Mouse (Mus musculus): ENCODE measurements around the gene Fxyd7. TPM values are rescaled to one million over a fixed set of nuclear protein-coding genes. Genes with fewer than 3 reads are reported as not detected.

Fxyd7 gene
- 20.0 and 21.3 TPM in 2 replicates for polyA plus RNA-seq (2015; fragmentation: Nextera tagmentation; extraction: Ambion mirVana)

DNA sequence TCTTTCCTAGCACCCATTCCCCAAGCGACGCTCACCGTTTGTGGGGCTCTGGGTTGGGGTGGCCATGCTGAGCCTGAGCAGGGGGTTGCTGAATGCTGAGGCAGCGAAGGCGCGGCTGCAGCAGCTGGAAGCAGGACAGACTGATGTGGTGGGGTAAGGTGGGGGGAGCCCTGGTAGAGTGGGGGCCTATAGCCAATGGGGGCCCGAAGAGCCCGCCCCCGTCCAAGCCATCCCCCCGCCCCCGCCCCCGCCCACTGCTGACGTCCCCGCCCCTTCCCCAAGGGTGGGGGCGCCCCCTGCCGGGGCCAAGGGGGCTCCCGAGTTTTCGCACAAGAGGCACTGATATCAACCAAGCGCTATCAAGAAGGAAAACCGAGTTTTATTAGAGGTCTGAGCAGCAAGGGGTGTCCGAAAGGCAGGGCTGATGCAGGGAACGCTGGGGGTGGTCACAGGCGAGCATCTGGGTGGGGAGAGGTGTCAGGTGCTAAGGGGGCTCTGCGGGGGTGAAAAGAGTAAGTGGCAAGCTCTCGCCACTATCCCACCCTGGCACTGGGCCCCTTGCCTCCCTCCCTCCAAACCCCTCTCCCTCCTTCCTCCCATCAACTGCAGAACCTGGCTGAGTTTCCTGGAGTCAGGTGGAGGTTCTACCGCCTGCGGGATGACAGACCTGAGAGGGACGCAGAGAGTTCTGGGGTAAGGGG, at the start of gene Fxyd7:
Gene Fxyd7, minus strand, starts transcription at position 147 of the 701 bp plus-strand sequence.
- H3K36me3 ChIP-seq, result no peaks in the 10 kb centered on the region
- ATAC-seq (ENCODE audit: low FRiP score, low read depth), result no peak
- H3K4me2 ChIP-seq (replicated peaks), result peak within 1 kb of the TSS; percentile 60
- H3K9me3 ChIP-seq, result no peaks in the 10 kb centered on the region
- peaks cover 65% of the 10 kb centered on the region for H3K4me1 ChIP-seq
- H3K27ac ChIP-seq, result no peak within 1 kb of the TSS
- peaks cover 83% of the 10 kb centered on the region for H3K27me3 ChIP-seq
- H3K4me3 ChIP-seq, result peak within 1 kb of the TSS; percentile 35
- H3K9ac ChIP-seq, result peak within 1 kb of the TSS; percentile 48; the same call in 1 of the 2 replicates
- 2% methylated on average over 26 of the region's 28 CpGs for WGBS

DNA sequence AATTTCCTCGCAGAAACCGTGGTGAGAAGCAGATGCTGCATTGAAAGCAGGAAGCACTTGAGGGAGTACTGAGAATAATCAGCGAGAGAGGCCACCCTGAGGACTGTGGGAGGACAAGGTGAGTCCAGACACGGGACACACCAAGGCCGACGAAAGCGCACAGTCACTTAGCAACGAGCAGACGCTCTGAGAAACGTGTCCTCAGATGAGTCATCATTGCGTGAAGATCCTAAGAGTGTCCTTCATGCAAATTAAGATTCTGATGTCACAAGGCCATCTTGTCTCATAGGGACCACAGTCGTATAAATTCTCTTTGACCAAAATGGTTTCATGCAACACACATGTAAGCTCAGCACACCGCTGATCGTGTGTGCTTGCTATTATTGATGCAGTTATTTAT, 49.5 kb upstream of the Fxyd7 start:
- Histone ChIP-seq H3K9ac (no peak overlapping the region), H3K4me2 (replicated peaks) (no peak overlapping the region), H3K4me1 (no peaks in the 10 kb centered on the region), H3K4me3 (no peak overlapping the region), H3K9me3 (no peaks in the 10 kb centered on the region), H3K27ac (no peak overlapping the region), H3K27me3 (peaks cover 10% of the 10 kb centered on the region; the same call in 1 of the 2 replicates), H3K36me3 (no peaks in the 10 kb centered on the region)
- ATAC-seq (ENCODE audit: low FRiP score, low read depth), result no peak
- WGBS, result 85% methylated on average over 14 of the region's 14 CpGs

DNA sequence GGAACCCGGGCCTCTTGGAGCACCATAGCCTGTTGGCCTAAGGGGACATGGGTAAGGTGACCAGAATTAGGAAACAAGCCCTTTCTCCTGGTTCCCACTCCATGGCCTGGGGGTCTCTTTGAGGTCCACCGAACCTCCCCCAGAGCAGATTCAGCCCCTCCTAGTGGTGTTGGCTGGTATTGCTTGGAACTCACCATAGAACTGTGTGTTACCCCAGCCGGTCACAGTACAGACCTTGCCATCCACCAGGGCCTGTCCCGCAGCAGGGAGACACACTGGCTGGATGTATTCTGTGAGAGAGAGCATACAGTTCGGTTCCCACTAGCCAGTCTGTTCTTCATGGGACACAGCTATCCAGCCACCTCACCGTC, 48.3 kb upstream of the Fxyd7 start:
- Histone ChIP-seq H3K4me1 (no peaks in the 10 kb centered on the region), H3K9ac (no peak overlapping the region), H3K9me3 (no peaks in the 10 kb centered on the region), H3K4me3 (no peak overlapping the region), H3K4me2 (replicated peaks) (no peak overlapping the region), H3K27me3 (peaks cover 10% of the 10 kb centered on the region; the same call in 1 of the 2 replicates), H3K27ac (no peak overlapping the region), H3K36me3 (no peaks in the 10 kb centered on the region)
- WGBS, result 84% methylated on average over 6 of the region's 6 CpGs
- no peak for ATAC-seq (ENCODE audit: low FRiP score, low read depth)

DNA sequence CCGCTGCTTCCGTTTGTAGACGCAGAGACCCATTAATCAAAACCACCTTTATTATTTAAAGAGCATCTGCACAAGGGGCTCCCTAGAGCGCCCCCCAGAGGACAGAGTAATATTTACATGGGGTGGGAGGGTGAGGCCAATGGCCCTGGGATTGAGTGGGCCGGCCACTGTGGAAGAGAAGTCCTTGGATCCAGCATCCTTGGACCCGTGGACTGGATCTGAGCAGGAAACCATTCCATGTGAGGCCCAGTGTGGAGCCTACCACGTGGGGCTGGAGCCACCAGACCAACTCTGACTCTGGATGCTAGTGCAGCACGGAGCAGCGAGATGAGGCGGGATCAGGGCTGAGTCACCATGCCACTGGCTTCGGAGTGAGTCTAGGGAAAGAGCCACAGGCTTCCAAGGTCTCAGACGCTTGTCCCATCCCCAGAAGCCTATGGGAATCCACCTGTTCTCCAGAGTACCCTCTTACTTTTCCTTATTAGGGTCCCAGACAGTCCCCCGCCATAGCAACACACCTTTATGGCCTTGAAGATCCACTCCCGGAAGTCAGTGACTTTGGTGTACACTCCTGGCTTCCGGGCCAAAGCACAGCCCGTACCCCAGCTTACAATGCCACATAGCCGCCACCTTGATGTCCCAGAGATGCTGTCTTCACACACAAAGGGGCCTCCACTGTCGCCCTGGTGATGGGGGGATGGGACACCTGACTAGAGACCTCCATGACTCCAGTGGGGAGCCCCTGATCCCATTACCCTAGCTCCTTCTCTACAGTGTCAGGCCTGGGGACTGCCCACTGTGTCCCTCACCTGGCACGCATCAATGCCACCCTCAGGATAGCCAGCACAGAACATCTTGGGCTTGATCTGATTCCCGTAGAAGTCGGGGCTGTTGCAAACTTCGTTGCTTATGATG, 47.7 kb upstream of the Fxyd7 start:
- no peak overlapping the region for H3K4me2 ChIP-seq (replicated peaks)
- H3K27ac ChIP-seq, result no peak overlapping the region
- H3K4me3 ChIP-seq, result no peak overlapping the region
- peaks cover 10% of the 10 kb centered on the region; the same call in 1 of the 2 replicates for H3K27me3 ChIP-seq
- no peak for ATAC-seq (ENCODE audit: low FRiP score, low read depth)
- H3K9me3 ChIP-seq, result no peaks in the 10 kb centered on the region
- 78% methylated on average over 22 of the region's 22 CpGs for WGBS
- no peaks in the 10 kb centered on the region for H3K36me3 ChIP-seq
- no peak overlapping the region for H3K9ac ChIP-seq
- H3K4me1 ChIP-seq, result no peaks in the 10 kb centered on the region

DNA sequence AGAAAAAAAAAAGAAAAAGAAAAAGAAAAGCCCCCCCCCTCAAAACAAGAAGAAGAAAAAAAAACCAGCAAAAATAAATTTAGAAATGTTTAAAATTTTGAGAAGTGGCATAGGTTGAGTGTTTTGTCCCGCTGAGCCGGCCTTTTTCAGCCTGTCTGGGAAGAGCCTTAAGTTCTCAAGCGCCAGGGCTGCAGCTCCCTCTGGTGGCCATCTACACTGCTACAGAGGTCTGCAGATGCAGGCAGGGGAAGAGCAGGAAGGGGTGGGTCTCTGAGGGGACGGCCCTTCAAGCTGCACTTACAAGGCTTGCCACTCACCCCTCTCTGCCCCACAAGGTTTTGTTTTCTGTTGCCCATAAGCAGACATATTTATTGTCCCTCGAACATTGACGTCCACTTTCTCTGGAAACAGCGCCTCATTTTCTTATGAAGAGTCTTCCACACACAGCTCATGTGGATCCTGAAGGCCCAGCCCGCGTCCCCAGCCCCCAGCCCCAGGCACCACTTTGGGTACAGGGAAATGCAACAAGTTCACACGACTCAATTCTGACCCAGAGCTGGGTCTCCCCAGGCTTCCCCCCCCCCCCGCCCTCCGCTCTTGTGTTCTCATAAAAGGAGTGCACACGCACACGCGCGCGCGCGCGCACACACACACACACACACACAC, 46.4 kb upstream of the Fxyd7 start:
- H3K4me1 ChIP-seq, result no peaks in the 10 kb centered on the region
- no peak overlapping the region for H3K27ac ChIP-seq
- H3K27me3 ChIP-seq, result peaks cover 2% of the 10 kb centered on the region; the same call in 1 of the 2 replicates
- H3K36me3 ChIP-seq, result no peaks in the 10 kb centered on the region
- H3K4me2 ChIP-seq (replicated peaks), result peak overlapping the region; percentile 53
- ATAC-seq (ENCODE audit: low FRiP score, low read depth), result peak; percentile 94
- 22% methylated on average over 14 of the region's 20 CpGs for WGBS
- H3K4me3 ChIP-seq, result peak overlapping the region; percentile 25
- no peak overlapping the region for H3K9ac ChIP-seq
- no peaks in the 10 kb centered on the region for H3K9me3 ChIP-seq

DNA sequence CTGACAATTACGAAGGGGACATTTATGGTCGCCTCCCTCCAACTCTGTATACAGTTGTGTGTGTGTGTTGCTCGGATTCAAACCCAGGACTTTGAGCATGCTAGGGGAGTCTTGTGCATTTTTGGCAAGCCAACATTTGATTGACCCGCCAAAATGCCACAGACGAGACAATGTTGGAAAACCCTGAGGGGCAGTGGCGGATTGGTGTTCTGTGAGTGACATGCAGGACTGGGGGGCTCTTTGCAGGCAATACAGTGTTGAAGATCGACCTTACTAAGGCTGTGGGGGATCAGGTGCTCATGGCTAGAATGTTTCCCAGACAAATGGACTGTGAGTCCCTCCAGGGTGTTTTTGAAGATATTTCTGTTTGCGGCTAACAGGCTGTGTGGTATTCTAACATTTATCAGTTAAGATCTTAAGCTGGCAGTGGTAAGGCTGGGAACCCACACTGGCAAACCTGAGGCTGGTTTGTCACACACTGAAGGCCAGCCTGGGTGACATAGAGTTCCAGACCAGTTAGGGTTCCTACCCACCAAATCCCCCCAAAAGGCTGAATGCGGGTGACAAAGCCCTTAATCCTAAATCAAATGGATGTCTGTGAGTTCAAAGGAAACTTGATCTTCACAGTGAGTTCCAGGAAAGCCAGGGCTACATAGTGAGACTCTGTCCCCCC, 45.8 kb upstream of the Fxyd7 start:
- WGBS, result 69% methylated on average over 9 of the region's 9 CpGs
- no peak overlapping the region for H3K4me2 ChIP-seq (replicated peaks)
- H3K4me1 ChIP-seq, result no peaks in the 10 kb centered on the region
- no peak overlapping the region for H3K27ac ChIP-seq
- H3K27me3 ChIP-seq, result no peaks in the 10 kb centered on the region
- H3K9ac ChIP-seq, result no peak overlapping the region
- ATAC-seq (ENCODE audit: low FRiP score, low read depth), result no peak
- H3K9me3 ChIP-seq, result no peaks in the 10 kb centered on the region
- H3K4me3 ChIP-seq, result no peak overlapping the region
- H3K36me3 ChIP-seq, result no peaks in the 10 kb centered on the region

DNA sequence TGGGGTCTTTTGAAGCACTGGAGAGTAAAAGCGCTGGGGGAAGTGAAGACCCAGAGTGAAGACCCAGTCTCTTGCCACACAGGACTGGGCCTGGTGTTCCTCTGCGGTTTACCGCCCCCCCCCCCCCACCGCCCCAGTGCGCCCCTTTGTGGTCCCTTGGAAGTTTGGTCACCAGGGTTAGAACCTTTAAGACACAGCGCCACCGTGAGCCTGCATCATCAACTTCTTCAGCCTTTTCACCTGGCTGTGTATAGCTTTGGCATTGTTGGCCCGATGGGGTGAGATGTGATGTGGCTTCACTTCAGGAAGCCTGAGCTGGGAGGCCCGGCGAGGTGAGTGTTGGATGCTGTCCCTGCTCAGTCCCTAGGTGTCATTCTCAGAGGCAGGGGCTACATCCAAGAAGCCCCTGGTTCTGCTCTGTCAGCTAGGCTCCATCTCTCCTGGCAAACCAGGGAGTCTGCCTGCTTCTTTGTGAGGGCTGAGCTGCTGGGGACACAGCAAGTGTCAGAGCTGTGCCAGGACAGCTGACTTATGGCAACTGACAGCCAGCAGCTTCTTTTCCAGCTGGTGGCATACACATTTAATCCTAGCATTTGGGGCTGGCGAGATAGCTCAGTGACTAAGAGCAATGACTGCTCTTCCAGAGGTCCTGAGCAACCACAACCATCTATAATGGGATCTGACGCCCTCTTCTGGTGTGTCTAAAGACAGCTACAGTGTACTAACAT, 43.7 kb upstream of the Fxyd7 start:
- Histone ChIP-seq H3K4me3 (no peak overlapping the region), H3K27ac (no peak overlapping the region), H3K4me2 (replicated peaks) (no peak overlapping the region), H3K36me3 (no peaks in the 10 kb centered on the region), H3K4me1 (no peaks in the 10 kb centered on the region), H3K27me3 (no peaks in the 10 kb centered on the region), H3K9ac (no peak overlapping the region), H3K9me3 (no peaks in the 10 kb centered on the region)
- ATAC-seq (ENCODE audit: low FRiP score, low read depth), result no peak
- 31% methylated on average over 11 of the region's 12 CpGs for WGBS

DNA sequence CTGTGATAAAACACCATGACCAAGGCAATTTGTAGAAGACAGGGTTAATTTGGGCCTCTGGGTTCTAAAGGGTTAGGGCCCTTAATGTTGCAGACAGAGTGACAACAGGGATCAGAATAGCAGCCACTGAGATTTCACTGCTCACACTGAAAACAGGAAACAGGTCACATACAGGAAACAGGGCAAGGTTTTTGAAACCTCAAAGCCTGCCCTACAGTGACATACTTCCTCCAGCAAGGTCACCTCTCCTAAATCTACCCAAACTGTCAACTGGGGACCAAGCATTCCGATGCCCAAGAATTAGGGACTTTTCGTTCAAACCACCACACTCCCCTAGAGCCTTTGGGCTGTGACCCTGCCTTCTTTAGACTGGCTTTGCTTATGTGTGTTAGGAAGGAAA, 38.5 kb upstream of the Fxyd7 start:
- ATAC-seq (ENCODE audit: low FRiP score, low read depth), result no peak
- no peak overlapping the region for H3K9ac ChIP-seq
- H3K4me3 ChIP-seq, result no peak overlapping the region
- H3K9me3 ChIP-seq, result no peaks in the 10 kb centered on the region
- H3K27me3 ChIP-seq, result no peaks in the 10 kb centered on the region
- H3K36me3 ChIP-seq, result no peaks in the 10 kb centered on the region
- H3K27ac ChIP-seq, result no peak overlapping the region
- H3K4me1 ChIP-seq, result peaks cover 11% of the 10 kb centered on the region; the same call in 1 of the 2 replicates
- no peak overlapping the region for H3K4me2 ChIP-seq (replicated peaks)
- WGBS, result 84% methylated on average over 2 of the region's 2 CpGs

DNA sequence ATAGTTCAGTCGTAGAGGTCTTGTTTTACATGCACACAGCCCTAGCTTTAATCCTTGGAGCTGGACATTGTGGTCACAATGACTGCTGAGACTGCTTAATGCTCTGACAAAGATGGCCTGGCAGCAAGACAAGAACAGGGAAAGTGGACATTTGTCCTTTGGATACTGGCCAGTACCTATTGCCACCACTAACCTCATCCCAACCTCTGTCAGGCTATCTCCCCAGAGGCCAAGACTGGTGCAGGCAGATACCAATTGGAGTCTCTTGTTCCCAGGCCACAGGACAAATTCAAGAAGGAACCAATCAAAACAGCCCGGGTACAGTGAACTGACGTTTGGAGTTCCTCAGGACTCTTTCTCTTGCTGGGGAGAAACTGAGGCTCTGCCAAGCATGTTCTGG, 36.9 kb upstream of the Fxyd7 start:
- 62% methylated on average over 3 of the region's 3 CpGs for WGBS
- H3K9me3 ChIP-seq, result no peaks in the 10 kb centered on the region
- no peak overlapping the region for H3K4me2 ChIP-seq (replicated peaks)
- no peaks in the 10 kb centered on the region for H3K27me3 ChIP-seq
- peaks cover 18% of the 10 kb centered on the region for H3K4me1 ChIP-seq
- no peak overlapping the region for H3K27ac ChIP-seq
- no peak overlapping the region for H3K4me3 ChIP-seq
- ATAC-seq (ENCODE audit: low FRiP score, low read depth), result no peak
- no peak overlapping the region for H3K9ac ChIP-seq
- no peaks in the 10 kb centered on the region for H3K36me3 ChIP-seq

DNA sequence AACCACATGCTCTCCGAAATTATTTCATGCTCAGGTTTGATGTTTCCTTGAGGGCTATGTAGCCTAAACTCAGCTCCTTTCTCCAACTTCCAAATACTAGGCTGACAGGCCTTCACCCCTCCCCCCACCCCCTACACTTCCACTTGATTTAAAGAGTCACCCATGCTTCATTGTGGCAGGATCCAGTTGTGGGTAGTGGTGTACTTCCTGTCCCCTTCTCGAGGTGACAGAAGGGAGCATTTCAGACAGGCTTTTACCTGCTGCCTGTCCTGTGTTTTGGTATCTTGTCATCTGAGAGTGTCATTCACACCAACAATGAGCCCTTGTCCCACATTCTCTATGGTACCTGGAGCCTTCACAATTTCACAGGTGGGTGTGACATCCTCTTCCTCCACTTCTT, 36.0 kb upstream of the Fxyd7 start:
- WGBS, result 57% methylated on average over 2 of the region's 2 CpGs
- H3K4me3 ChIP-seq, result no peak overlapping the region
- no peaks in the 10 kb centered on the region for H3K9me3 ChIP-seq
- no peak for ATAC-seq (ENCODE audit: low FRiP score, low read depth)
- H3K27ac ChIP-seq, result no peak overlapping the region
- no peak overlapping the region for H3K9ac ChIP-seq
- peaks cover 19% of the 10 kb centered on the region for H3K4me1 ChIP-seq
- H3K4me2 ChIP-seq (replicated peaks), result no peak overlapping the region
- H3K36me3 ChIP-seq, result no peaks in the 10 kb centered on the region
- H3K27me3 ChIP-seq, result no peaks in the 10 kb centered on the region

DNA sequence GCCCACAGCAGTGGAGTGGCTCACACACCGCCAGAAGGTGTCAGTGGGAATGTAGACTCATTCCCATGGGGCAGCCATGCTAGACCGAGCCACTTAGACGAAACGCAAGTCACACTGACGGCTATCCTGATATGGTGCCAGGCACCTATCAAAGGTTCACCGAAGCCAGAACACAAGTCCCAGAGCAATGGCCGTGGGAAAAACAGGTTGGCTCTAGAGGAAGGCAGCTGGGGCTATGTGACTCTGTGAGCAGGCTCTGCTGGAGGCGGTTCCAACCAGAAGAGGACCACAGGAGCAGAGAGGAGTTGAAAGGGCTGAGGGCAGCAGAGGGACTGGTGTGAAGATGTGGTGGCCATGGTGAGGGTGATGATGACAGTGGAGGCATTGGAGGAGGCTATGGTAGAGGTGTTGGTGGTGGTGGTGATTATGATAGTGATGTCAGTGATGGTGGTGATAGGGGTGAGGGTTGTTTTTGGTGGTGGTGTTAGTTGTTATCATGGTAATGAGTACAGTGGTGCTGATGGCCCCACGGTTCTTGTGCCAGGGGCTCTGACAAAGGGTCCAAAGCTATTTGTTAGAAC, 35.0 kb upstream of the Fxyd7 start:
- WGBS, result 88% methylated on average over 9 of the region's 9 CpGs
- no peak overlapping the region for H3K4me3 ChIP-seq
- no peak for ATAC-seq (ENCODE audit: low FRiP score, low read depth)

More for the DNA sequence above, 35.0 kb upstream of the Fxyd7 start:
- Histone ChIP-seq H3K36me3 (no peaks in the 10 kb centered on the region), H3K9ac (no peak overlapping the region), H3K4me1 (peaks cover 19% of the 10 kb centered on the region), H3K27ac (0 out of 2 replicates have a peak overlapping the region, but pooled peaks have one; percentile 48), H3K9me3 (no peaks in the 10 kb centered on the region), H3K27me3 (no peaks in the 10 kb centered on the region), H3K4me2 (replicated peaks) (no peak overlapping the region)
